Mouse (Mus musculus): ENCODE results near the gene Mturn.

The Mturn gene

GRCm38 (mm10) chr6:54727416-54727815 is 46.0 kb downstream of the Mturn start:
- no peak for DNase-seq (ENCODE audit: extremely low spot score, low spot score)

GRCm38 (mm10) chr6:54729451-54730105 is 48.2 kb downstream of the Mturn start:
- DNase-seq (ENCODE audit: extremely low spot score, low spot score): no peak

GRCm38 (mm10) chr6:54731726-54732125 is 50.3 kb downstream of the Mturn start:
- DNase-seq (ENCODE audit: extremely low spot score, low spot score): no peak

- no peak for DNase-seq (ENCODE audit: extremely low spot score, low spot score)
Observed at GRCm38 (mm10) chr6:54732721-54733120, 51.3 kb downstream of the Mturn start.

- no peak for DNase-seq (ENCODE audit: extremely low spot score, low spot score)
Observed at GRCm38 (mm10) chr6:54736126-54736525, 54.7 kb downstream of the Mturn start.

GRCm38 (mm10) chr6:54737255-54737654 is 55.8 kb downstream of the Mturn start:
- DNase-seq (ENCODE audit: extremely low spot score, low spot score): no peak

- DNase-seq (ENCODE audit: extremely low spot score, low spot score): no peak
Observed at GRCm38 (mm10) chr6:54737684-54738083, 56.3 kb downstream of the Mturn start.

- DNase-seq (ENCODE audit: extremely low spot score, low spot score): no peak
Observed at GRCm38 (mm10) chr6:54749056-54749455, 67.6 kb downstream of the Mturn start.

GRCm38 (mm10) chr6:54751621-54752020 is 70.2 kb downstream of the Mturn start:
- no peak for DNase-seq (ENCODE audit: extremely low spot score, low spot score)

GRCm38 (mm10) chr6:54752076-54752475 is 70.7 kb downstream of the Mturn start:
- no peak for DNase-seq (ENCODE audit: extremely low spot score, low spot score)
